Mouse (Mus musculus): Measurements from ENCODE around the gene Daam1.

Daam1 gene

GRCm38 (mm10) chr12:71998653-71999052 is 167.8 kb downstream of the Daam1 start:
- CTCF ChIA-PET, result no interaction called here

GRCm38 (mm10) chr12:71999671-72000070 is 168.8 kb downstream of the Daam1 start:
- CTCF ChIA-PET, result no interaction called here

GRCm38 (mm10) chr12:72001811-72002210 is 170.9 kb downstream of the Daam1 start:
- CTCF ChIA-PET, result no interaction called here

GRCm38 (mm10) chr12:72005307-72005706 is 174.4 kb downstream of the Daam1 start:
- CTCF ChIA-PET, result no interaction called here

- CTCF ChIA-PET, result no interaction called here
These were observed 176.8 kb downstream of the Daam1 start for GRCm38 (mm10) chr12:72007656-72008055.

- CTCF ChIA-PET, result interaction anchor here (0.6 kb wide), 1 partner anchor 38 kb away, joined by 3 read pairs; no protein-coding TSS in a partner anchor
These were observed 178.4 kb downstream of the Daam1 start for GRCm38 (mm10) chr12:72009051-72009902.

- CTCF ChIA-PET, result no interaction called here
These were observed 180.5 kb downstream of the Daam1 start for GRCm38 (mm10) chr12:72011404-72011803.

GRCm38 (mm10) chr12:72012126-72012525 is 181.2 kb downstream of the Daam1 start:
- CTCF ChIA-PET, result no interaction called here

- CTCF ChIA-PET, result no interaction called here
These were observed 183.0 kb downstream of the Daam1 start for GRCm38 (mm10) chr12:72013711-72014354.

GRCm38 (mm10) chr12:72014355-72014776 is 183.5 kb downstream of the Daam1 start:
- CTCF ChIA-PET, result no interaction called here

- CTCF ChIA-PET, result no interaction called here
These were observed 184.4 kb downstream of the Daam1 start for GRCm38 (mm10) chr12:72015296-72015695.

- CTCF ChIA-PET, result no interaction called here
These were observed 189.4 kb downstream of the Daam1 start for GRCm38 (mm10) chr12:72020285-72020684.

- CTCF ChIA-PET, result no interaction called here
These were observed 190.7 kb downstream of the Daam1 start for GRCm38 (mm10) chr12:72021543-72021942.

GRCm38 (mm10) chr12:72022790-72023189 is 191.9 kb downstream of the Daam1 start:
- CTCF ChIA-PET, result no interaction called here

- CTCF ChIA-PET, result no interaction called here
These were observed 192.7 kb downstream of the Daam1 start for GRCm38 (mm10) chr12:72023572-72023971.

- CTCF ChIA-PET, result no interaction called here
These were observed 194.5 kb downstream of the Daam1 start for GRCm38 (mm10) chr12:72025275-72025795.

- CTCF ChIA-PET, result no interaction called here
These were observed 200.3 kb downstream of the Daam1 start for GRCm38 (mm10) chr12:72031171-72031570.

GRCm38 (mm10) chr12:72031794-72032193 is 200.9 kb downstream of the Daam1 start:
- CTCF ChIA-PET, result no interaction called here

- CTCF ChIA-PET, result no interaction called here
These were observed 205.3 kb downstream of the Daam1 start for GRCm38 (mm10) chr12:72036097-72036661.

GRCm38 (mm10) chr12:72037049-72037448 is 206.2 kb downstream of the Daam1 start:
- CTCF ChIA-PET, result interaction anchor here (0.6 kb wide), 1 partner anchor 680 kb away, joined by 3 read pairs; no protein-coding TSS in a partner anchor

GRCm38 (mm10) chr12:72038866-72039265 is 208.0 kb downstream of the Daam1 start:
- CTCF ChIA-PET, result no interaction called here

GRCm38 (mm10) chr12:72039501-72039900 is 208.6 kb downstream of the Daam1 start:
- CTCF ChIA-PET, result no interaction called here

GRCm38 (mm10) chr12:72041238-72041637 is 210.4 kb downstream of the Daam1 start:
- CTCF ChIA-PET, result no interaction called here

Measured in spleen, embryonic (tissue).